Mouse (Mus musculus): ENCODE measurements around the gene Tbc1d23. TPM values are rescaled to one million over a fixed set of nuclear protein-coding genes. Genes with fewer than 3 reads are reported as not detected.
"Not testable (repeated sequence)": the region's sequence is repeated elsewhere in the genome, so short reads cannot be mapped to it uniquely, and the experiment has no call there.

Gene Tbc1d23
- polyA plus RNA-seq, 1 experiment, result 17.2 TPM

DNA sequence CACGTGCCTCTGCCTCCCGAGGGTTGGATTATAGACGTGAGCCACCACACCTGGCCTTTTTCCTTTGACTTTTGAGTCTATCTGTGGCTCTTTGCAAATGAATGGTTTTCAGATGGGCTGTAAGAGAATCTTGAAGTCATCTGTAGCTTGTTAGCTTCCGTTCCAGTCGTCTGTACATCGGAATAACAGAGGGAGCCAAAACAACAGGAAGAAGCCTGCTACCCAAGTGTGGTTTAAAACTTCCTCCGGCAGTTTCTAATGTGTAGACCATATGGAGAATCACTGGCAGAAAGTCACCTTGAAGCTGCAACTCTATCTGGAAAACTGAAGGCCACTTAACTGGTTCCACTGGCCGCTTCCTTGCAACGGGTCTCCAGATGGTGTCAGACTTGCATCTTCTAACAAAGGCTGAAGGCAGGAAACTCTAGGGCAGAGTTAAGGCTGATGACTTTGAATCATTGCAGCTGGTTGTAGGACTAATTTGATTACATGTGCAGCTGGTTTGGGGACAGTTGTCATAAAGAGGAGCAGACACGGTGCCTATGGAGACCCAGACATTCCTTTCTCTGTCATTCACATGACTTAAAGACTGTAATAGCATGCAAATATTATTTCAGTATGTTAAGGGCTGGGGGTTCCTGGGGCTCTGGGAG, 12.0 kb upstream of the Tbc1d23 start:
- Histone ChIP-seq H3K4me1 (ENCODE audit: control insufficient read depth, insufficient read depth, insufficient read length, low read length) (no peaks in the 10 kb centered on the region), H3K27ac (replicated peaks; ENCODE audit: low read depth, low read length) (no peak overlapping the region), H3K4me3 (ENCODE audit: insufficient read depth, low read depth, low read length) (no peak overlapping the region)

DNA sequence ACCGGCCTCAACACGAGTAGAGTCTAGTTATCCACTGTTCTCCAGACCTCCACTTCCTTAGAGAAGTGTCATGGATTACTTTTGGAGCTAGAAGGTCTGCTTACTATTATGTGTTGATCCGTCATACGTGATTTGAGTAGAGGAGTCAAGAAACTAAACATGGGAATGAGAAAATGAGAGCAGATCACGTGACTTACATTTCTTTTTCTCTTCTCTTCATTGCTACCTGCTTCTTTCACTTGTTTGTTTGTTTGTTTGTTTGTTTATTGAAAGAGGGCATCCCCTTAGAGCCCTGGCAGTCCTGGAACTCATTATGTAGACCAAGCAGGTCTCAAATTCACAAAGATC, 11.5 kb upstream of the Tbc1d23 start:
- H3K27ac ChIP-seq (replicated peaks; ENCODE audit: low read depth, low read length), result no peak overlapping the region
- H3K4me1 ChIP-seq (ENCODE audit: control insufficient read depth, insufficient read depth, insufficient read length, low read length), result no peaks in the 10 kb centered on the region

DNA sequence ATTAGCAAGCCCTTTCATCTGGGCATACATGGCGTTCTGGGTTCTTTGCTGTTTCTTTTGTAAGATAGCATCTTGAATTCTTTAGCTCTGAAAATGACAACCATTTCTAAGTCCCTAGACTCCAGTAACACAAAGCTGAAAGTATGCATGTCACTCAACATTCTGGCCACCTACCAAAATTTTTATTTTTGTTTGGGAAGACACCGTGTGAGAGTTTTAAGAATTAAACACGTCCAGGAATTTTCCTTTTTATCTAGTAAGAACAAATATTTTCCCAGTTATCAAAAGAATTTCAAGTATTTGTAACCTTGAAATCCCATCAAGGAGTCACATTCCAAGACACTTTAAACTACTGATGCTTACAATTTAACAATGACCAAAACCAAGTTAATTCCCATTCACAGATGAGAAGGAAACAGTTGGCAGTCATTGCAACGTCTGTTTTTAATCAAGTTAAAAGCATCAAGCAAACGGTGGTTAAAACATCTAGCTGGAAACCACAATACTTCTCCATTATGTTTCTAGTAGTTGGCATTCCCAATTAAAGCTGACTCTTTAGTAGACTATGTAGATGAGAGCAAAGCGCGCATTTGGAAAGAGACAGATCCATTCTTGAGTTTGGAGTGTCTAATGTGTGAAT, 4.7 kb upstream of the Tbc1d23 start:
- Histone ChIP-seq H3K27ac (replicated peaks; ENCODE audit: low read depth, low read length) (no peak overlapping the region), H3K4me1 (ENCODE audit: control insufficient read depth, insufficient read depth, insufficient read length, low read length) (no peaks in the 10 kb centered on the region), H3K4me3 (ENCODE audit: insufficient read depth, low read depth, low read length) (no peak overlapping the region)

More for the DNA sequence above, 11.5 kb upstream of the Tbc1d23 start:
- H3K4me3 ChIP-seq (ENCODE audit: insufficient read depth, low read depth, low read length), result no peak overlapping the region

DNA sequence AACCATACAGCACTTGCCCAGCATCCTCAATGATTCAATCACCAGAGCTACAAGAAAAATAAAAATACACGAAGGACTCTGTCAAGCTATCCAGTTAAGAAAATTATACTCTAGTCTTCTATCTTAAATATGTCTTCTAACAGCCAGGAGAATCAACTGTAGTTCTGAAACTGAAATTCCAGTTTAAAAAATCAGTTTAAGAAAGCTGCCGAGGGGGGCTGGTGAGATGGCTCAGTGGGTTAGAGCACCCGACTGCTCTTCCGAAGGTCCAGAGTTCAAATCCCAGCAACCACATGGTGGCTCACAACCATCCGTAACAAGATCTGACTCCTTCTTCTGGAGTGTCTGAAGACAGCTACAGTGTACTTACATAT, 620 bp upstream of the Tbc1d23 start:
- not testable (repeated sequence) for H3K4me1 ChIP-seq (ENCODE audit: control insufficient read depth, insufficient read depth, insufficient read length, low read length); H3K4me3 ChIP-seq (ENCODE audit: insufficient read depth, low read depth, low read length); H3K27ac ChIP-seq (replicated peaks; ENCODE audit: low read depth, low read length)

DNA sequence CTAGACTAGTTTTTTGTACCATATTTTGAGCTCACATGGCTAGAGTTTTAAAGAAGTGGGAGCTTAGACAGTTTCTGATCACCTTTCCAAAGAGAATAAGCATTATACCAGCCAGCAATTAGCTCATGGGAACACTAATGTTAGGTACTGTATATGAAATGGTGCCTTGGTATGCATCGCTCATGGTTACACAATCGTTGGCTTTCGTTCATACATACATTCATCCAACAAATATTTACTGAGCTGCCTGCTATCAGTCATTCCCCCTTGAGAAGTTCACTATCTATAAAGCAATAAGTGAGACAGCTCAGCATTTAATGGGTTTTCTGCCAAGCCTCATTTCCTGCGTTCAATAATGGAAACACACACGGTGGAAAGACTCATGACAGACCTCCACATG, 4.9 kb downstream of the Tbc1d23 start:
- peaks cover 2% of the 10 kb centered on the region; the same call in 1 of the 2 replicates for H3K4me1 ChIP-seq (ENCODE audit: control insufficient read depth, insufficient read depth, insufficient read length, low read length)
- no peak overlapping the region for H3K4me3 ChIP-seq (ENCODE audit: insufficient read depth, low read depth, low read length)
- no peak overlapping the region for H3K27ac ChIP-seq (replicated peaks; ENCODE audit: low read depth, low read length)

DNA sequence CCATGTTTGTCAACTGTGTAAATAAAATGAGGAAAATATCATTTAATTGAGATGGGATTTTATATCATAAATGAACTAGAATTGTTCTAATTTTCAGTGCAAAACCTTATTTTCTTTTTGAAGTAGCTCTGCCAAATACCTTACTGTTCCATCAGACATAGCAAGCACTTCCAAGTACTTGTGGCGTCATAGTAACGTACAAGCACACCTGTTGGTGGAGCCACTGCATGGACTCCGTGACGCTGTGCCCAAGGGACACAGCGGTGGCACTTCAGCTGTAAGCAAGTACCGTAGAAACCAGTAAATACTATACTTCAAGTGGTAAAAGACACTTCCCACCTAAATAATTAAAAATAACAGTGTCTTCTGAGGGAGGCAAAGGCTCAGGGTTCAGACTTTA, 10.9 kb downstream of the Tbc1d23 start:
- Histone ChIP-seq H3K27ac (replicated peaks; ENCODE audit: low read depth, low read length) (no peak overlapping the region), H3K4me1 (ENCODE audit: control insufficient read depth, insufficient read depth, insufficient read length, low read length) (peaks cover 2% of the 10 kb centered on the region; the same call in 1 of the 2 replicates), H3K4me3 (ENCODE audit: insufficient read depth, low read depth, low read length) (no peak overlapping the region)

DNA sequence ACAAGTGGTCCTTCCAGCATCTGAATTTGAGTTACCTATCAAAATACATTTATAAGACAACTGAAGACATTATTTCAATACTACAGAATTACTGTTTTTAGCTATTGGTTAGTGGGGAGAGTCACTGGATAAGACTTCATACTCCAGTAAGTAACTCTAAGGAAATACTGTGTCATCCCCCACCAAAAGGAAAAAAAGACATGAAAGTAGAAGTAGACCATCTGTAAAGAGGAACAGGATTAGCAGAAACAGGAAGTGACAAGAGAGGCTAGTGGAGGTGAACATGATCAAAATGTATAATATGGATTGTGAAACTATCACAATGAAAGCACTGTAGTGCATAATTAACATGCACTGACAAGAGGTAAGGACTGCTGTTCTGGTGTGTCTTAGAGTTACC, 15.3 kb downstream of the Tbc1d23 start:
- Histone ChIP-seq H3K4me3 (ENCODE audit: insufficient read depth, low read depth, low read length) (no peak overlapping the region), H3K27ac (replicated peaks; ENCODE audit: low read depth, low read length) (no peak overlapping the region), H3K4me1 (ENCODE audit: control insufficient read depth, insufficient read depth, insufficient read length, low read length) (no peaks in the 10 kb centered on the region)

DNA sequence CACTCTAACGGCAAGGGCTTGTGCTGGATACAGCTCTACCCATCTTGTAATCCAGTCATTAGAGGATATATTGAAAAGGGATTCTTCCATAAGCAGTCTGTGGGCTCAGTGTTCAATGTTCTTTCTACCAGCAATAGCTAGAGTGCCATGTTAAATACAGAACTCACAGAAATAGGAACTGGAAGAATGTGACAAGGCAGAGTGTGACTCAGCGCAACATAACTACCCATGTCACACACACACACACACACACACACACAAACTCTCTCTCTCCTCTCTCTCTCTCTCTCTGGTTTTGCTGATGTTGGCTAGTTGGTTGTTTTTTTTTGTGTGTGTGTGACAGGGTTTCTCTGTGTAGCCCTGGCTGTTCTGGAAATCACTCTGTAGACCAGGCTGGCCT, 20.3 kb downstream of the Tbc1d23 start:
- H3K4me1 ChIP-seq (ENCODE audit: control insufficient read depth, insufficient read depth, insufficient read length, low read length), result no peaks in the 10 kb centered on the region
- H3K27ac ChIP-seq (replicated peaks; ENCODE audit: low read depth, low read length), result no peak overlapping the region
- H3K4me3 ChIP-seq (ENCODE audit: insufficient read depth, low read depth, low read length), result no peak overlapping the region

DNA sequence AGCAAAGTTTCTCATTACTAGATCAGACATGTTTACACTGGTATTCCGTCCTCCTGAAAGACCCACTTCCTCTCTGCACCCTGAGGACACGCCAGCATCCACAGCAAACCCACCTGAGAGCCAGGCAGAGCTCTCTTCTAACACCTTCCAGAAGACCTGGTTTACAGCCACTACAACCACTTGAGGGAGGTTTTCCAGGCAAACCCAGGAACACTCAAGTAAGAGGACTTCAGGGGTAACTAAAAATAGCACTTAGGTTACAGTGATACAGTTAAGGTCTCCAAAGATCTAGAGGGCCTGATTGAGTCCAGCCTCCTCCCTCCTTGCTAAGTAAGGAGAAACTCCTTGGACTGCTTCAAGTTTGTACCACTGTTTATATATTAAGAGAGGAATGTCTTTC, 23.0 kb downstream of the Tbc1d23 start:
- Histone ChIP-seq H3K4me1 (ENCODE audit: control insufficient read depth, insufficient read depth, insufficient read length, low read length) (no peaks in the 10 kb centered on the region), H3K27ac (replicated peaks; ENCODE audit: low read depth, low read length) (no peak overlapping the region), H3K4me3 (ENCODE audit: insufficient read depth, low read depth, low read length) (no peak overlapping the region)

DNA sequence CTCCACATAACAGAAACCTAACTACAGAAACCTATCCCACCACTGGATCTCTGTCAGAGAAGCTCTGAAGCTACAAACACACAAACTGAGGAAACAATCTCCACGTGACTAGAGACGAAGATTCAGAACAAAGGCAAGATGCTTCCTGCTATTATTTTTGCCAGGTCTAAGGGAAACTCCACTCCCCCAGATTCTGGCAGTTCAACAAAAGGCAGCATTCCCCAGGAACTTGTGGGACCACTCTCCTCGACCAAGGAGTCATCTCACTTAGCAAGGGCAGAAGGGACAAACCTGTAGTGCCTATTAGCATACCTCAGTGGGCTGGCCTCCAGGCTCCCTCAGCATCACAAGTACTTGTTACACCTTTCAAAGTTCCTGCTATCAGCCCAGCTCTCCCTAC, 34.0 kb downstream of the Tbc1d23 start:
- Histone ChIP-seq H3K27ac (replicated peaks; ENCODE audit: low read depth, low read length) (peak overlapping the region; percentile 69), H3K4me1 (ENCODE audit: control insufficient read depth, insufficient read depth, insufficient read length, low read length) (peaks cover 7% of the 10 kb centered on the region; the same call in 1 of the 2 replicates), H3K4me3 (ENCODE audit: insufficient read depth, low read depth, low read length) (no peak overlapping the region)

DNA sequence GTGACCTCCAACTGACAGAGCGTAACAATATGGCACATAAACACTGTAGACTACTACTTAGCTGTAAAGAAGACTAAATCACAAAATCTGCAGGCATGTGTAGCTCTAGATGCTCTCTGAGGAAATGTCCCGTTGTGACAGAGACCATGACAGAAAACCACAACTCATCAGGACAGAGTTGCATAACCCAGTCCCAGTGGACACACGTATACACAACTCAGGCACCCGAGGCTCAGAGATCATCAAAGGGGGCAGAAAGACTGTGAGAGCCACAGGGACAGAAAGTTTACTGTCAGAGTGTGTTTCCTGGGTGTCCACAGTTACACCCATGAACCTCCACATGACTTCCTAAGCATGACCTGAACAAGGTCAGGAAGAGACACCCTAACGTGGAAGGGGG, 34.7 kb downstream of the Tbc1d23 start:
- no peak overlapping the region for H3K4me3 ChIP-seq (ENCODE audit: insufficient read depth, low read depth, low read length)
- peak overlapping the region; percentile 59 for H3K27ac ChIP-seq (replicated peaks; ENCODE audit: low read depth, low read length)
- peaks cover 7% of the 10 kb centered on the region; the same call in 1 of the 2 replicates for H3K4me1 ChIP-seq (ENCODE audit: control insufficient read depth, insufficient read depth, insufficient read length, low read length)

DNA sequence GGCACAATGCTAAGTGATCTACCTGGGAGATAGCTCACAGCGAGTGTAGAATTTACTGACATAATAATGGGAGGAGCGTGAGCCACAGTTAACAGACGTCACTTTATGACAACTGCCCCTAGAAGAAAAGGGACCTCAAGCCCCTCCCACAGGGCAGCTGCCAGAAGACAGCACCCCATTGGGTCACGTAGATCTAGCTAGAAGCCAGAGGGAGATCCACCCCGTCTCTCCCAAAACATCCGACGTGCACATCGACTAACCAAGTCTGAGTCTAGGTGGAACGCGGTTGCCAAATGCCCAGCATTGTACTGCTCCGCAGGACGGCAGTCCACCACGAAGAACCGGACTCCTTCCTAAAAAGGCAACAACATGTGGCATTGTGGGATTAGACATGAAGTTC, 40.1 kb downstream of the Tbc1d23 start:
- H3K4me3 ChIP-seq (ENCODE audit: insufficient read depth, low read depth, low read length), result no peak overlapping the region
- no peak overlapping the region for H3K27ac ChIP-seq (replicated peaks; ENCODE audit: low read depth, low read length)
- no peaks in the 10 kb centered on the region for H3K4me1 ChIP-seq (ENCODE audit: control insufficient read depth, insufficient read depth, insufficient read length, low read length)

DNA sequence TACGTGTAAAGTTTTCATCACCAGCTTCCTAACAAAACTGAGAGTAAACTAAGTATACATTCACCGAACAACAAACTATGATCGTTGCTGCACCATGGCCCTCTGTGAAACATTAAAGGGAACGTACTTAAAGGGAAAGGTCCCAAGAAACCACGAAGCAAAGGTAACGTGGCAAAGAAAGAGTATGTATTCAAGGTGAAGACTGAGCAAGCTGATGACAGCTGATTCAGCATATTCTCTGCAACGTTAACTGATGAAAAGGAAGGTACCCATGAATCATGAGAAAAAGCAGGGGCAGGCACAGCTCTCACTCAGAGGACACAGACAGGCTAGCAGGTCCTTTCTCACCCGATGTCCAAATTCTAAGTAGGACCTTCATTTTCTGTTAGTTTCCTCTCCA, 40.9 kb downstream of the Tbc1d23 start:
- Histone ChIP-seq H3K4me1 (ENCODE audit: control insufficient read depth, insufficient read depth, insufficient read length, low read length) (no peaks in the 10 kb centered on the region), H3K4me3 (ENCODE audit: insufficient read depth, low read depth, low read length) (no peak overlapping the region), H3K27ac (replicated peaks; ENCODE audit: low read depth, low read length) (no peak overlapping the region)

DNA sequence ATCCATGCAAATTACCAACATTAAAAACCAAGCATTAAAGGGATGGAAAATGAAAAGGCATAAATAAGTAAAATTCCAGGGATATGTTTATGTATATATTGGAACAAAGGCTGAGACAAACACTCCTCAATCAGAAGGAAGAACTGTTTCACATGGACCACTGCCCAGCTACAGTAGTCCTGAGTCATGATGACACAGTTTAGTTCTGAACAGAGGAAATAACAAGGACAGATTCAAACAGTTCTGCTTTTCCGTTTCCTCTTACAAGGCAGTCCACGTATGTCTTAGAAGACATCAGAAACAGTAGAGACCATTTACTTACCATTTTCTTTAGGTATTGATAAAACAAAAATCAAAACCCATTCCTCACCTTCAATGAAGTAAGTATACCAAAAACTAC, 41.8 kb downstream of the Tbc1d23 start:
- Histone ChIP-seq H3K27ac (replicated peaks; ENCODE audit: low read depth, low read length) (no peak overlapping the region), H3K4me1 (ENCODE audit: control insufficient read depth, insufficient read depth, insufficient read length, low read length) (no peaks in the 10 kb centered on the region), H3K4me3 (ENCODE audit: insufficient read depth, low read depth, low read length) (no peak overlapping the region)

DNA sequence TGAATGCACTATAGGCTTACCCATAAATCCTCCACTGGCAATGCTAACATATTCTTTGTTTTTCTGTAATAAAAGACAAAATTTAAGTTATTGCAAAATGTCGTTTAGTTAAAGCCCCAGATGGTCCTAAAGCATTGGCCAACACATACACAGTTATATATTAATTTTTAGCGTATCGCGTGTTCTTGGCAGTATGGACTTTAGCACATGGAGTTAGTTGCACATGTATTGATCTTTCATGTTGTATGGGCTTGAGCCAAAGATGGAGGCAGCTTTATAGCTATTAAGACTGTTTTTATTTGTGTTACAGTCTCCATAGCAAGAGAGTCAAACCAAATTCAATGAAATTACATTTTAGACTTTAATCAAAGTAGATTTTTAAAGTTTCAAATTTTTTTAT, 44.7 kb downstream of the Tbc1d23 start:
- Histone ChIP-seq H3K4me1 (ENCODE audit: control insufficient read depth, insufficient read depth, insufficient read length, low read length) (no peaks in the 10 kb centered on the region), H3K4me3 (ENCODE audit: insufficient read depth, low read depth, low read length) (no peak overlapping the region), H3K27ac (replicated peaks; ENCODE audit: low read depth, low read length) (no peak overlapping the region)

DNA sequence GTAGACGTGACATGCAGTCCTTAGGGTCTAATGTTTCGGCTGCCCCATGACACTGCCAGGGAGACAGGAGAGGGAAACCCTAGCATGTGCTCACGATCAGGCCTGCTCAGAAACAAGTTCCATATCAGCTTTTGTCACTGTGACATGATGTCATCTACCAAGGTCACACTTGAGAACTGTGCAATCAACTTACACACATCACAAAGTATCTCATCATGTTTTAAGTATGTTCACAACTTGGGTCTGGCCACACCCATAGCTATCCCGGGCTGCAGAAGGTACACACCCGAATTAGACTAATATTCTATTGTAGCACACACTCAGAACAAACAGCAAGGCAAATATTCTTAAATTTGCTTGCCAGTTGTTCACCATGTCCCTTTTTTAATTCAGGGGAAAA, 49.3 kb downstream of the Tbc1d23 start:
- no peak overlapping the region for H3K27ac ChIP-seq (replicated peaks; ENCODE audit: low read depth, low read length)
- no peak overlapping the region for H3K4me3 ChIP-seq (ENCODE audit: insufficient read depth, low read depth, low read length)
- no peaks in the 10 kb centered on the region for H3K4me1 ChIP-seq (ENCODE audit: control insufficient read depth, insufficient read depth, insufficient read length, low read length)
